Mouse (Mus musculus): Measurements from ENCODE around the gene Timm44.

- TF ChIP-seq CTCF (IDR thresholded peaks at IDR 0.05; ENCODE audit: low read depth), result no peak
- no peak for TF ChIP-seq EP300 (IDR thresholded peaks at IDR 0.05; ENCODE audit: low read depth)
Measured at GRCm38 (mm10) chr8:4275275-4276110, at the start of gene Timm44.
